Mouse (Mus musculus): ENCODE measurements around the gene Adam10.

GRCm38 (mm10) chr9:70801761-70802160, 123.0 kb downstream of the Adam10 start:
- TF ChIP-seq EP300 (IDR thresholded peaks at IDR 0.05; ENCODE audit: insufficient read depth, low read depth, low read length) = no peak
- no peak for TF ChIP-seq POLR2A (IDR thresholded peaks at IDR 0.05; ENCODE audit: insufficient read depth, low read depth, low read length)
- TF ChIP-seq CTCF (IDR thresholded peaks at IDR 0.05) = no peak

Measured in heart, adult 2 months (tissue).